25 mouse cellular contexts compared by ENCODE assay signal in the genomic region with DNA sequence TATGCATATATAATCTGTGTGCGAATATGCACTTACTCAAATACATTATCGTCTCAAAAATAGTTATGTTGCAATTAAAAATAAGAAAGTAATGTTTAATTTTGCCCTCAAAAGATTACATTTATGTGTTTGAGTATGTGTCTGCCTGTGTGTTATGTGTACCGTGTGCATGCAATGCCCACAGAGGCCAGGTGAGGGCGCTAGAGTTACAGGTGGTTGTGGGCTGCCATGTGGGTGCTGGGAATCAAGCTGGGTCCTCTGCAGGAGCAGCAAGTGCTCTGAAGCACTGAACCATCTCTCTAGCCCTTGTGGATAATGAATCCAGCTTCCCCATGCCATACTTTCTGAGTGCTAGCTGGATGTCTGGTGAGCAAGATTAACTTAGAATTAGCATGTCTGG. TPM values are rescaled to one million over a fixed set of nuclear protein-coding genes. Genes with fewer than 3 reads are reported as not detected.
A peak's percentile ranks its signal among the peaks of the same experiment; 100 is the strongest.
DNase-seq lines count a peak whose midpoint lies in the region; ATAC-seq and TF ChIP-seq lines count a peak whose summit lies in the region.
"Had no signal": no experiment of that assay in that cellular context is flagged by ENCODE, and none has a peak within 500 bp of the region (broad histone marks: within the 10 kb centered on the region; RNA-seq: fewer than 3 reads in every experiment).

No protein-coding gene starts in this region.

- WGBS in hindbrain, postnatal 0 days = 71% methylated on average over 4 of the region's 4 CpGs
- 71% methylated on average over 4 of the region's 4 CpGs for WGBS in hindbrain, embryonic 14.5 days
- WGBS in lung, embryonic 14.5 days = 68% methylated on average over 4 of the region's 4 CpGs
- 76% methylated on average over 4 of the region's 4 CpGs for WGBS in small intestine, adult 2 months

- H3K27ac ChIP-seq in hindbrain, postnatal 0 days = no peak overlapping the region
- H3K27ac ChIP-seq in hindbrain, embryonic 14.5 days = no peak overlapping the region
- no peak overlapping the region for H3K27ac ChIP-seq in lung, embryonic 14.5 days (ENCODE audit: low read depth)
- H3K27ac ChIP-seq in small intestine, adult 2 months (ENCODE audit: insufficient read depth, low read depth, low read length) = no peak overlapping the region
- H3K27ac ChIP-seq: heart, embryonic 15.5 days had no signal

- H3K4me2 ChIP-seq in hindbrain, postnatal 0 days (ENCODE audit: low read depth, low read length) = no peak overlapping the region
- H3K4me2 ChIP-seq in hindbrain, embryonic 14.5 days (replicated peaks) = no peak overlapping the region
- H3K4me2 ChIP-seq in lung, embryonic 14.5 days = no peak overlapping the region

- no peaks in the 10 kb centered on the region for H3K9me3 ChIP-seq in hindbrain, postnatal 0 days (ENCODE audit: low read length)
- peaks cover 6% of the 10 kb centered on the region; the same call in 1 of the 2 replicates for H3K9me3 ChIP-seq in hindbrain, embryonic 14.5 days (ENCODE audit: control insufficient read depth, low read length)
- no peaks in the 10 kb centered on the region for H3K9me3 ChIP-seq in lung, embryonic 14.5 days (ENCODE audit: low read depth, low read length)
- H3K9me3 ChIP-seq: heart, embryonic 15.5 days had no signal

- TF ChIP-seq POLR2A in small intestine, adult 2 months (IDR thresholded peaks at IDR 0.05; ENCODE audit: low read depth, low read length) = no peak

- no peaks in the 10 kb centered on the region for H3K27me3 ChIP-seq in hindbrain, postnatal 0 days (ENCODE audit: insufficient read depth, low read length)
- peaks cover 3% of the 10 kb centered on the region; the same call in 1 of the 2 replicates for H3K27me3 ChIP-seq in hindbrain, embryonic 14.5 days (ENCODE audit: control insufficient read depth, insufficient read depth, low read length)
- peaks cover 44% of the 10 kb centered on the region for H3K27me3 ChIP-seq in lung, embryonic 14.5 days (ENCODE audit: insufficient read depth, low read length)
- H3K27me3 ChIP-seq in small intestine, adult 2 months (ENCODE audit: control insufficient read depth, insufficient read depth, low read length) = peaks cover 12% of the 10 kb centered on the region

- peaks cover 8% of the 10 kb centered on the region for H3K4me1 ChIP-seq in hindbrain, postnatal 0 days (ENCODE audit: insufficient read depth, low read length)
- peaks cover 17% of the 10 kb centered on the region for H3K4me1 ChIP-seq in hindbrain, embryonic 14.5 days (replicated peaks; ENCODE audit: control insufficient read depth, insufficient read depth, low read length)
- H3K4me1 ChIP-seq in lung, embryonic 14.5 days (ENCODE audit: insufficient read depth) = no peaks in the 10 kb centered on the region
- no peaks in the 10 kb centered on the region for H3K4me1 ChIP-seq in small intestine, adult 2 months (ENCODE audit: control insufficient read depth, insufficient read depth, insufficient read length, low read length)

- H3K9ac ChIP-seq in hindbrain, postnatal 0 days (replicated peaks; ENCODE audit: low read length) = no peak overlapping the region
- H3K9ac ChIP-seq in hindbrain, embryonic 14.5 days = no peak overlapping the region
- H3K9ac ChIP-seq in lung, embryonic 14.5 days = no peak overlapping the region
- H3K9ac ChIP-seq: heart, embryonic 15.5 days had no signal

- H3K36me3 ChIP-seq in hindbrain, postnatal 0 days (ENCODE audit: insufficient read depth, low read length) = no peaks in the 10 kb centered on the region
- no peaks in the 10 kb centered on the region for H3K36me3 ChIP-seq in hindbrain, embryonic 14.5 days (replicated peaks; ENCODE audit: control insufficient read depth, insufficient read depth)
- H3K36me3 ChIP-seq in lung, embryonic 14.5 days (ENCODE audit: insufficient read depth) = no peaks in the 10 kb centered on the region
- H3K36me3 ChIP-seq in small intestine, adult 2 months (ENCODE audit: control insufficient read depth, insufficient read depth, low read length) = no peaks in the 10 kb centered on the region
- H3K36me3 ChIP-seq: heart, embryonic 15.5 days had no signal

- DNase-seq in hindbrain, postnatal 0 days (ENCODE audit: low spot score) = no peak
- DNase-seq in hindbrain, embryonic 14.5 days (ENCODE audit: low spot score) = no peak
- no peak for DNase-seq in lung, embryonic 14.5 days
- DNase-seq in lung, adult 18-20 months = no peak
- DNase-seq in R1 (ENCODE audit: low read depth, low spot score) = peak; percentile 66
- no peak for DNase-seq in ovary, adult 18-20 months (ENCODE audit: low spot score)
- no peak for DNase-seq in frontal cortex, postnatal 10 days (ENCODE audit: low spot score in 2 of 2)
- DNase-seq: adrenal gland, postnatal 36 days; heart, adult 11 months; kidney, adult 8-10 months; kidney, postnatal 14 days; thymus, postnatal 36 days had no signal

- ATAC-seq in hindbrain, postnatal 0 days = no peak
- ATAC-seq in hindbrain, embryonic 14.5 days (ENCODE audit: low FRiP score) = no peak
- no peak for ATAC-seq in lung, embryonic 14.5 days (ENCODE audit: insufficient read depth)

- TF ChIP-seq CTCF in hindbrain, postnatal 0 days (IDR thresholded peaks at IDR 0.05; ENCODE audit: low read depth) = peak; percentile 50
- peak; percentile 46 for TF ChIP-seq CTCF in lung, embryonic 14.5 days (IDR thresholded peaks at IDR 0.05; ENCODE audit: low read depth)
- TF ChIP-seq CTCF in small intestine, adult 2 months (IDR thresholded peaks at IDR 0.05; ENCODE audit: extremely low read depth, insufficient read length, insufficient replicate concordance, low read depth, low read length) = peak; percentile 17; the same call in 1 of the 2 replicates

- no peak overlapping the region for H3K4me3 ChIP-seq in hindbrain, postnatal 0 days (ENCODE audit: low read length)
- H3K4me3 ChIP-seq in hindbrain, embryonic 14.5 days (replicated peaks; ENCODE audit: low read length) = no peak overlapping the region
- no peak overlapping the region for H3K4me3 ChIP-seq in lung, embryonic 14.5 days (ENCODE audit: low read depth, low read length)
- H3K4me3 ChIP-seq in small intestine, adult 2 months (ENCODE audit: low read depth, low read length) = no peak overlapping the region
- H3K4me3 ChIP-seq: megakaryocyte, embryonic 14.5 days had no signal

RNA-seq across cellular contexts. Expression of a gene that starts 0.5 kb away (rescaled TPM):
- total RNA-seq in hindbrain, postnatal 0 days (2014; rRNA removed) = 0.52 and 6.8 TPM in 2 replicates
- 0.42 and 1.6 TPM in 2 replicates for polyA plus RNA-seq in hindbrain, postnatal 0 days (2015; fragmentation: Nextera tagmentation; extraction: Ambion mirVana)
- 0.51 and 0.88 TPM in 2 replicates for polyA plus RNA-seq in hindbrain, embryonic 14.5 days (2014; fragmentation: Nextera tagmentation; extraction: Ambion mirVana)
- polyA plus RNA-seq in lung, embryonic 14.5 days (2014; fragmentation: Nextera tagmentation; extraction: Ambion mirVana) = 0.33 and 0.77 TPM in 2 replicates
- polyA plus RNA-seq in small intestine, adult 2 months (2012; rRNA removed) = not detected in 2 replicates
- total RNA-seq: adrenal gland, postnatal 36 days; CH12.LX; hematopoietic stem cell, adult 5-6 weeks; neutrophil, adult 5-6 weeks had no signal
- polyA plus RNA-seq: limb, embryonic 11.5 days; liver, embryonic 16.5 days had no signal

RNA-seq across cellular contexts. Expression of a gene that starts 39.9 kb away (rescaled TPM):
- 248 and 251 TPM in 2 replicates for total RNA-seq in hindbrain, postnatal 0 days (2014; rRNA removed)
- polyA plus RNA-seq in hindbrain, postnatal 0 days (2015; fragmentation: Nextera tagmentation; extraction: Ambion mirVana) = 155 TPM in 2 replicates
- 70.3 and 78.6 TPM in 2 replicates for polyA plus RNA-seq in hindbrain, embryonic 14.5 days (2014; fragmentation: Nextera tagmentation; extraction: Ambion mirVana)
- 0.62 and 0.75 TPM in 2 replicates for polyA plus RNA-seq in lung, embryonic 14.5 days (2014; fragmentation: Nextera tagmentation; extraction: Ambion mirVana)
- 0.75 and 1.6 TPM in 2 replicates for polyA plus RNA-seq in small intestine, adult 2 months (2012; rRNA removed)
- total RNA-seq: CH12.LX; hematopoietic stem cell, adult 5-6 weeks; neutrophil, adult 5-6 weeks had no signal

RNA-seq across cellular contexts. Expression of a gene that starts 57.3 kb away (rescaled TPM):
- not detected in 2 replicates for total RNA-seq in hindbrain, postnatal 0 days (2014; rRNA removed)
- not detected in 2 replicates for polyA plus RNA-seq in hindbrain, postnatal 0 days (2015; fragmentation: Nextera tagmentation; extraction: Ambion mirVana)
- not detected in 2 replicates for polyA plus RNA-seq in hindbrain, embryonic 14.5 days (2014; fragmentation: Nextera tagmentation; extraction: Ambion mirVana)
- polyA plus RNA-seq in lung, embryonic 14.5 days (2014; fragmentation: Nextera tagmentation; extraction: Ambion mirVana) = not detected in 2 replicates
- not detected in 2 replicates for polyA plus RNA-seq in small intestine, adult 2 months (2012; rRNA removed)
- total RNA-seq: CH12.LX; hematopoietic stem cell, adult 5-6 weeks; layer of hippocampus, adult 8-10 months; left cerebral cortex, adult 8-10 months; neutrophil, adult 5-6 weeks had no signal
- polyA plus RNA-seq: embryonic facial prominence, embryonic 14.5 days; heart, embryonic 15.5 days; limb, embryonic 11.5 days; midbrain, embryonic 16.5 days; stomach, embryonic 16.5 days had no signal

Comparison
In these comparisons a context has a peak if more than half of its experiments do, and no peak if none do; other contexts are left out.
1. RNA of a gene that starts 39.9 kb away (polyA plus RNA-seq): 155 TPM in hindbrain, postnatal 0 days and 70.3 to 78.6 TPM in hindbrain, embryonic 14.5 days; 0.75 to 1.6 TPM in small intestine, adult 2 months and 0.62 to 0.75 TPM in lung, embryonic 14.5 days; every median in the first group is over 10 times any median in the second.
2. Peak in every context shown above with its lines, with median percentiles within 50 percentile points of each other: CTCF ChIP-seq.